Mouse (Mus musculus): Measurements from ENCODE around the gene Lsamp. TPM values are rescaled to one million over a fixed set of nuclear protein-coding genes. Genes with fewer than 3 reads are reported as not detected.

The Lsamp gene
- 2.4 and 3.1 TPM in 2 replicates for polyA plus RNA-seq (2015; fragmentation: Nextera tagmentation; extraction: Ambion mirVana)

GRCm38 (mm10) chr16:39984205-39984634, at the start of gene Lsamp:
Gene Lsamp (plus strand): TSS chr16:39984361.
- under 1% methylated on average over 24 of the region's 24 CpGs for WGBS
- no peaks in the 10 kb centered on the region for H3K9me3 ChIP-seq (ENCODE audit: control insufficient read depth, low read length)
- 0 out of 2 replicates have a peak, but pooled peaks cover 2% of the 10 kb centered on the region for H3K27me3 ChIP-seq (replicated peaks; ENCODE audit: control insufficient read depth, insufficient read depth, low read length)
- H3K9ac ChIP-seq (ENCODE audit: low read depth, low read length) = peak within 1 kb of the TSS; percentile 53
- H3K4me1 ChIP-seq (ENCODE audit: control insufficient read depth, insufficient read depth, low read length) = no peaks in the 10 kb centered on the region
- H3K4me2 ChIP-seq (ENCODE audit: low read depth, low read length) = peak within 1 kb of the TSS; percentile 94
- H3K36me3 ChIP-seq (ENCODE audit: control insufficient read depth, insufficient read depth, low read length) = no peaks in the 10 kb centered on the region
- peak; percentile 98 for ATAC-seq
- peak within 1 kb of the TSS; percentile 49 for H3K4me3 ChIP-seq (ENCODE audit: low read length)
- H3K27ac ChIP-seq (ENCODE audit: low read length) = no peak within 1 kb of the TSS

- H3K4me3 ChIP-seq (ENCODE audit: low read length) = no peak overlapping the region
- H3K9ac ChIP-seq (ENCODE audit: low read depth, low read length) = no peak overlapping the region
- 93% methylated on average over 2 of the region's 2 CpGs for WGBS
- no peaks in the 10 kb centered on the region for H3K9me3 ChIP-seq (ENCODE audit: control insufficient read depth, low read length)
- no peaks in the 10 kb centered on the region for H3K4me1 ChIP-seq (ENCODE audit: control insufficient read depth, insufficient read depth, low read length)
- H3K4me2 ChIP-seq (ENCODE audit: low read depth, low read length) = no peak overlapping the region
- H3K27me3 ChIP-seq (replicated peaks; ENCODE audit: control insufficient read depth, insufficient read depth, low read length) = no peaks in the 10 kb centered on the region
- H3K36me3 ChIP-seq (ENCODE audit: control insufficient read depth, insufficient read depth, low read length) = no peaks in the 10 kb centered on the region
- ATAC-seq = no peak
- H3K27ac ChIP-seq (ENCODE audit: low read length) = no peak overlapping the region
Observed at GRCm38 (mm10) chr16:39957686-39958085, 26.5 kb upstream of the Lsamp start.

GRCm38 (mm10) chr16:39972712-39973111, 11.4 kb upstream of the Lsamp start:
- Histone ChIP-seq H3K9me3 (ENCODE audit: control insufficient read depth, low read length) (no peaks in the 10 kb centered on the region), H3K27ac (ENCODE audit: low read length) (no peak overlapping the region), H3K4me1 (ENCODE audit: control insufficient read depth, insufficient read depth, low read length) (no peaks in the 10 kb centered on the region), H3K4me3 (ENCODE audit: low read length) (no peak overlapping the region), H3K4me2 (ENCODE audit: low read depth, low read length) (no peak overlapping the region), H3K27me3 (replicated peaks; ENCODE audit: control insufficient read depth, insufficient read depth, low read length) (no peaks in the 10 kb centered on the region), H3K9ac (ENCODE audit: low read depth, low read length) (no peak overlapping the region), H3K36me3 (ENCODE audit: control insufficient read depth, insufficient read depth, low read length) (no peaks in the 10 kb centered on the region)
- ATAC-seq = no peak
- 52% methylated on average over 1 of the region's 1 CpGs for WGBS

- Histone ChIP-seq H3K9ac (ENCODE audit: low read depth, low read length) (peak overlapping the region; percentile 53), H3K4me2 (ENCODE audit: low read depth, low read length) (peak overlapping the region; percentile 94), H3K27ac (ENCODE audit: low read length) (no peak overlapping the region)
Observed at GRCm38 (mm10) chr16:39984635-39985291, 602 bp downstream of the Lsamp start.

GRCm38 (mm10) chr16:39988466-39988865, 4.3 kb downstream of the Lsamp start:
- 0 out of 2 replicates have a peak, but pooled peaks cover 2% of the 10 kb centered on the region for H3K27me3 ChIP-seq (replicated peaks; ENCODE audit: control insufficient read depth, insufficient read depth, low read length)
- H3K4me1 ChIP-seq (ENCODE audit: control insufficient read depth, insufficient read depth, low read length) = no peaks in the 10 kb centered on the region
- no peak overlapping the region for H3K4me2 ChIP-seq (ENCODE audit: low read depth, low read length)
- 48% methylated on average over 2 of the region's 2 CpGs for WGBS
- no peaks in the 10 kb centered on the region for H3K36me3 ChIP-seq (ENCODE audit: control insufficient read depth, insufficient read depth, low read length)
- no peak overlapping the region for H3K27ac ChIP-seq (ENCODE audit: low read length)
- no peak overlapping the region for H3K9ac ChIP-seq (ENCODE audit: low read depth, low read length)
- ATAC-seq = no peak
- no peaks in the 10 kb centered on the region for H3K9me3 ChIP-seq (ENCODE audit: control insufficient read depth, low read length)
- H3K4me3 ChIP-seq (ENCODE audit: low read length) = no peak overlapping the region

More at GRCm38 (mm10) chr16:39984635-39985291, 602 bp downstream of the Lsamp start:
- Histone ChIP-seq H3K27me3 (replicated peaks; ENCODE audit: control insufficient read depth, insufficient read depth, low read length) (0 out of 2 replicates have a peak, but pooled peaks cover 2% of the 10 kb centered on the region), H3K36me3 (ENCODE audit: control insufficient read depth, insufficient read depth, low read length) (no peaks in the 10 kb centered on the region), H3K4me1 (ENCODE audit: control insufficient read depth, insufficient read depth, low read length) (no peaks in the 10 kb centered on the region), H3K9me3 (ENCODE audit: control insufficient read depth, low read length) (no peaks in the 10 kb centered on the region), H3K4me3 (ENCODE audit: low read length) (peak overlapping the region; percentile 49)
- ATAC-seq = peak; percentile 54
- 1% methylated on average over 28 of the region's 29 CpGs for WGBS

GRCm38 (mm10) chr16:39994821-39995220, 10.7 kb downstream of the Lsamp start:
- Histone ChIP-seq H3K4me3 (ENCODE audit: low read length) (no peak overlapping the region), H3K4me2 (ENCODE audit: low read depth, low read length) (no peak overlapping the region), H3K36me3 (ENCODE audit: control insufficient read depth, insufficient read depth, low read length) (no peaks in the 10 kb centered on the region), H3K27ac (ENCODE audit: low read length) (no peak overlapping the region), H3K9ac (ENCODE audit: low read depth, low read length) (no peak overlapping the region), H3K9me3 (ENCODE audit: control insufficient read depth, low read length) (no peaks in the 10 kb centered on the region), H3K4me1 (ENCODE audit: control insufficient read depth, insufficient read depth, low read length) (no peaks in the 10 kb centered on the region), H3K27me3 (replicated peaks; ENCODE audit: control insufficient read depth, insufficient read depth, low read length) (no peaks in the 10 kb centered on the region)
- ATAC-seq = no peak
- WGBS = 87% methylated on average over 5 of the region's 5 CpGs

GRCm38 (mm10) chr16:40008800-40009199, 24.6 kb downstream of the Lsamp start:
- no peaks in the 10 kb centered on the region for H3K27me3 ChIP-seq (replicated peaks; ENCODE audit: control insufficient read depth, insufficient read depth, low read length)
- no peak overlapping the region for H3K9ac ChIP-seq (ENCODE audit: low read depth, low read length)
- H3K9me3 ChIP-seq (ENCODE audit: control insufficient read depth, low read length) = no peaks in the 10 kb centered on the region
- 53% methylated on average over 2 of the region's 2 CpGs for whole genome bisulfite sequencing
- H3K4me2 ChIP-seq (ENCODE audit: low read depth, low read length) = no peak overlapping the region
- no peak for ATAC-seq
- H3K4me1 ChIP-seq (ENCODE audit: control insufficient read depth, insufficient read depth, low read length) = no peaks in the 10 kb centered on the region
- no peak overlapping the region for H3K4me3 ChIP-seq (ENCODE audit: low read length)
- no peak overlapping the region for H3K27ac ChIP-seq (ENCODE audit: low read length)
- H3K36me3 ChIP-seq (ENCODE audit: control insufficient read depth, insufficient read depth, low read length) = no peaks in the 10 kb centered on the region

- Histone ChIP-seq H3K27ac (ENCODE audit: low read length) (no peak overlapping the region), H3K4me2 (ENCODE audit: low read depth, low read length) (no peak overlapping the region), H3K9me3 (ENCODE audit: control insufficient read depth, low read length) (no peaks in the 10 kb centered on the region), H3K4me3 (ENCODE audit: low read length) (no peak overlapping the region), H3K4me1 (ENCODE audit: control insufficient read depth, insufficient read depth, low read length) (no peaks in the 10 kb centered on the region), H3K9ac (ENCODE audit: low read depth, low read length) (no peak overlapping the region), H3K27me3 (replicated peaks; ENCODE audit: control insufficient read depth, insufficient read depth, low read length) (no peaks in the 10 kb centered on the region), H3K36me3 (ENCODE audit: control insufficient read depth, insufficient read depth, low read length) (no peaks in the 10 kb centered on the region)
- no peak for ATAC-seq
- WGBS = 51% methylated on average over 1 of the region's 1 CpGs
Observed at GRCm38 (mm10) chr16:40011106-40011505, 26.9 kb downstream of the Lsamp start.

- 73% methylated on average over 3 of the region's 3 CpGs for WGBS
- ATAC-seq = no peak
- no peaks in the 10 kb centered on the region for H3K36me3 ChIP-seq (ENCODE audit: control insufficient read depth, insufficient read depth, low read length)
Observed at GRCm38 (mm10) chr16:40022611-40023010, 38.5 kb downstream of the Lsamp start.

More at GRCm38 (mm10) chr16:40022611-40023010, 38.5 kb downstream of the Lsamp start:
- Histone ChIP-seq H3K27ac (ENCODE audit: low read length) (no peak overlapping the region), H3K4me2 (ENCODE audit: low read depth, low read length) (no peak overlapping the region), H3K27me3 (replicated peaks; ENCODE audit: control insufficient read depth, insufficient read depth, low read length) (no peaks in the 10 kb centered on the region), H3K9ac (ENCODE audit: low read depth, low read length) (no peak overlapping the region), H3K4me1 (ENCODE audit: control insufficient read depth, insufficient read depth, low read length) (no peaks in the 10 kb centered on the region), H3K9me3 (ENCODE audit: control insufficient read depth, low read length) (no peaks in the 10 kb centered on the region), H3K4me3 (ENCODE audit: low read length) (no peak overlapping the region)
